Mouse (Mus musculus): Measurements from ENCODE around the gene Smco2. TPM values are rescaled to one million over a fixed set of nuclear protein-coding genes. Genes with fewer than 3 reads are reported as not detected.
"Not testable (repeated sequence)": the region's sequence is repeated elsewhere in the genome, so short reads cannot be mapped to it uniquely, and the experiment has no call there.

Gene Smco2
- polyA plus RNA-seq, 1 experiment from 2014 or later, result not detected

DNA sequence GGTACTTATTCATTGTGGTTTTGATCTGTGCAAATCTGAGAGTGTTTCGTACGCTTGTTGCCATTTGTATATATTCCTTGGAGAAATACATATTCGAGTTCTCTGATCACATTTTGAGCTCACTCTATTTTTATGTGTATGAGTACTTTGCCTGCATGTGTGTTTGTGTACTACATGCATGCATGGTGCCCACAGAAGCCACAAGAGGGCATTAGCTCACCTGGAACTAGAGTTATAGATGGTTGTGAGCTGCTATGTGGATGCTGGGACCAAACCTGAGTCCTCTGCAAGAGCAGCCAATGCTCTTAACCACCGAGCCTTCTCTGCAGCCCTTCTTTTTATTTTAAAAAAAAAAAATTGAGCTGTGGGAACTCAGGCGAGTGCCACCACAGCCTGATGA, 11.5 kb upstream of the Smco2 start:
- WGBS, result 91% methylated on average over 5 of the region's 5 CpGs
- H3K36me3 ChIP-seq, result no peaks in the 10 kb centered on the region
- H3K9ac ChIP-seq, result no peak overlapping the region
- H3K4me3 ChIP-seq, result no peak overlapping the region
- H3K27ac ChIP-seq, result no peak overlapping the region
- no peak for ATAC-seq (ENCODE audit: low FRiP score)
- H3K9me3 ChIP-seq (replicated peaks), result no peaks in the 10 kb centered on the region
- peaks cover 3% of the 10 kb centered on the region; the same call in 1 of the 2 replicates for H3K4me1 ChIP-seq
- no peak overlapping the region for H3K4me2 ChIP-seq (replicated peaks)
- no peaks in the 10 kb centered on the region for H3K27me3 ChIP-seq

DNA sequence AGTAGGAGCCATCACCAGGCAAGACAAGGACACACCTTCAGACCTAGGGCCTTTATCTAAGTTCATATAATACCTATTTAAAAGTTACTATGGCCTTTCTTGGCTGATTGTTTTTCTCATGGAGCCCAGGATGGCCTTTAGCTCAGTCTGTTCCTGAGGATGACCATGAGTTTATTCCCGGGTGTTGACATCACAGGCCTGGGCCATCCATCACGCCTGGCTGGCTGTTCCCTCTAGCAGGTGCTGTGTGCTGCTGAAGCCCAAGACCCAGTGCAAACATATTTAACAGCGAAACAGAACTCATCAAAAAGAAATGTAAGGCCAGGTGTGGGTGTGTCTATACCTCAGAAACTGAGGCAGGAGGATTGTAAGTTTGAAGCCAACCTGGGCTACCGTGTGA, 11.0 kb upstream of the Smco2 start:
- Histone ChIP-seq H3K4me3 (no peak overlapping the region), H3K9me3 (replicated peaks) (no peaks in the 10 kb centered on the region), H3K27me3 (no peaks in the 10 kb centered on the region), H3K4me2 (replicated peaks) (no peak overlapping the region), H3K27ac (no peak overlapping the region), H3K4me1 (peaks cover 3% of the 10 kb centered on the region; the same call in 1 of the 2 replicates), H3K36me3 (no peaks in the 10 kb centered on the region), H3K9ac (no peak overlapping the region)
- no peak for ATAC-seq (ENCODE audit: low FRiP score)
- 87% methylated on average over 4 of the region's 4 CpGs for WGBS

DNA sequence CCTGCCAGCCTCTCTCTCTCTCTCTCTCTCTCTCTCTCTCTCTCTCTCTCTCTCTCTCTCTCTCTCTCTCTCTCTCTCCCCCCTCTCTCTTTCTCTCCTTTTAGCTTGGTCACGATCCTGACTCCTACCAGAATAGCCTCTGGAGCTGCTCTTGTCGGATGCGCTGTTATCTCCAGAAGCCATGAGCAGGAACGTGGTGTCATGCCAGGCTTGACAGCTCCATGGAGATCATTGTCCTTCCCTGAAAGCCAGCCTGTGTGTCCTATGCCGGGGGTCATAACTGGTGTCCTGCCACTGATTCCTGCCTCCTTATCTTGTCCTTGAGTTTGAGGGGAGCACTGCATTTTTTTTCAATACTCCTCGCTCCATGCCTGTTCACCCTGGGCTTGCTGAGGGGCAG, 5.0 kb upstream of the Smco2 start:
- Histone ChIP-seq H3K9ac (no peak overlapping the region), H3K4me1 (no peaks in the 10 kb centered on the region), H3K27ac (no peak overlapping the region), H3K4me2 (replicated peaks) (no peak overlapping the region), H3K4me3 (no peak overlapping the region), H3K36me3 (no peaks in the 10 kb centered on the region), H3K9me3 (replicated peaks) (no peaks in the 10 kb centered on the region), H3K27me3 (no peaks in the 10 kb centered on the region)
- ATAC-seq (ENCODE audit: low FRiP score), result no peak
- WGBS, result 78% methylated on average over 6 of the region's 6 CpGs

DNA sequence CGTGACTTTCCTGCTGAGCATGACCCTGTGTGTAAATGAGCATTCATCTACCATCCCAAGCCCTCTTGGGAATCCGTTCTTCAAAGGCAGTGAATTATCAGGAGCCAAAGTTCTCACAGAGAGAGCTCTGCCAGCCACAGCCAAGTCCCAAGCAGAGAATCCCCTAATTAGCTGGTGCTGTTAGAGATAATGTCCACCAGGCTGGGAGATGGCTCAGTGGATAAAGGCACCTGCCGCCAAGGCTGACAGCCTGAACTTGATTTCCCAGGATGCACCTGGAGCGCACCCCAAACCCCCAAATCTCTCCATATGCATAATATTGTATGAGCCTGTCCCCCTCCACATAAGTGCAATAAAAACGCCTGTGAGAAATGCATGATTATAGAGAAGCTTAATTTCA, 4.6 kb upstream of the Smco2 start:
- no peak for ATAC-seq (ENCODE audit: low FRiP score)
- no peaks in the 10 kb centered on the region for H3K4me1 ChIP-seq
- H3K4me2 ChIP-seq (replicated peaks), result no peak overlapping the region
- no peaks in the 10 kb centered on the region for H3K36me3 ChIP-seq
- no peak overlapping the region for H3K27ac ChIP-seq
- H3K9ac ChIP-seq, result no peak overlapping the region
- WGBS, result 75% methylated on average over 5 of the region's 5 CpGs
- H3K27me3 ChIP-seq, result no peaks in the 10 kb centered on the region
- H3K4me3 ChIP-seq, result no peak overlapping the region
- no peaks in the 10 kb centered on the region for H3K9me3 ChIP-seq (replicated peaks)

DNA sequence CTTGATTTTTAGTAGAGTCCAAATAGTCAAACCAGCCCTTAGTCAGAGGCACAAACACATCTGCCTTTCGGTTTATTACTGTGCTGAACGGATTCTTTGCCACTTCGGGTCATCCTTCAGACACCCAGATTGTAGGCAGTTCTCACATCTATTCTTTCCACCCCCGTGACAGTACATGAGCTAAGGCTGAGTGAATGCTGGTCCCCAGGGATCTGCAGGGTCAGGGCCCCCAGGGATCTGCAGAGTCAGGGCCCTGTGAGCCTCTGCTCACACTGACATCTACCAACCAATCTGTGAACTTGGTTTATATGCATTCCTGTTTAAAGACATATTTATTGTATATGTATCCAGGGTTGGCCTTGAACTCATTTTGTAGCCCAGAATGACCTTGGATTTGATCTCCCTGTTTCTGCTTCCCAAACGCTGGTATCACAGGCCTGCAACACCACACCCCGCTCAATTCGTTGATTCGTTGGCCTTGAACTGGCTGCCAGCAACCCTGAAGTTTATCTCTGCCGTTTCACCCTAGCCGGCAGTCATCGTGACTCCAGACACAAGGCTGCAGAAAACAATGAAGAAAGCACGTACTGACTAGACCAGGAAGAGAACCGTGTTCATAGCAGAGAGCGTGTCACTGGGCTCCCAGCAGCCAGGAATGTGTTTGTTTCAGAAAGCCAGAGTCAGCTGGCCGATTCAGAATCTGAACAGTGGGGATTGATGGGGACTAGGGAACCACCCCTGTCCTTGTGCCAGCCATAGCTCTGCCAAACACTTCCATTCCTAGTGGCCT, 3.7 kb upstream of the Smco2 start:
- Histone ChIP-seq H3K27ac (no peak overlapping the region), H3K9me3 (replicated peaks) (no peaks in the 10 kb centered on the region), H3K4me2 (replicated peaks) (no peak overlapping the region), H3K27me3 (no peaks in the 10 kb centered on the region), H3K4me3 (no peak overlapping the region), H3K4me1 (no peaks in the 10 kb centered on the region), H3K9ac (no peak overlapping the region), H3K36me3 (no peaks in the 10 kb centered on the region)
- 76% methylated on average over 15 of the region's 15 CpGs for WGBS
- ATAC-seq (ENCODE audit: low FRiP score), result no peak

DNA sequence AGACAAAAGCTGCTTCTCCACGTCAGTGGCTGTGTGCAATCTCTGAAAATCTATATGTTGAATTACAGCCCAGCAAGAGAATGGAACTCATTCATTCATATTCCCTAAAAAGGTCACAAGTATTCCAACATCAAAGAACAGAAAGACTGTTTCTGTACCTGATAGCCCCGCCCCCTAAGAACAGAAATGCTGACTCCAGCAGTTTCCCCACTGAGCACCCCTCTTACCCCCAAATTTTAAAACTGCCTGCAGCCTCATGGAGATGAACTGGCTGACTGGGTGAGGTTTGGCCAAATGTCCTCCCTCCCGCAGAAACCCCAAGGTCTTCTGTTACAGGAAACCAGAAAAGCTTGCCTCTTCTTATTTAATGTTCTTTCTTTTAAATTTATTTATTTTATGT, 2.5 kb upstream of the Smco2 start:
- H3K27ac ChIP-seq, result no peak overlapping the region
- no peaks in the 10 kb centered on the region for H3K9me3 ChIP-seq (replicated peaks)
- no peak for ATAC-seq (ENCODE audit: low FRiP score)
- H3K4me2 ChIP-seq (replicated peaks), result no peak overlapping the region
- H3K4me3 ChIP-seq, result no peak overlapping the region
- no peaks in the 10 kb centered on the region for H3K4me1 ChIP-seq
- no peak overlapping the region for H3K9ac ChIP-seq
- no peaks in the 10 kb centered on the region for H3K36me3 ChIP-seq
- 71% methylated on average over 3 of the region's 3 CpGs for WGBS
- H3K27me3 ChIP-seq, result no peaks in the 10 kb centered on the region

DNA sequence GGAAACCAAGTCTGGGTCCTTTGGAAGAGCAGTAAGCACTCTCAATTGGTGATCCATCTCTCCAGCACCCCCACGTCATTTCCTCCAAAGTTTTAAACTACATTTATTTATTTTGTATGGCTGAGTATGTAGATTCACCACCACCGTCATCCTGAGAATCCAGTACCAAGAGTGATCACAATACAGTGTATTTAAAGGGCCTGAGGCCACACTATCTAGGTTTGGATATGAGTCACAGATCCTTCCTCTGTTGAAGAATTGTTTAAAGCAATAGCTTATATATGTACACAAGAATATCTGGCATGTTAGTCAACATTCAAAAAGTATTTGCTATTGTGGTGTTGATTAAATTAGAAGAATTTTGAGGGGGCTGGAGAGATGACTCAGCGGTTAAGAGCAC, 1.6 kb upstream of the Smco2 start:
- WGBS, result 79% methylated on average over 3 of the region's 3 CpGs
- H3K4me3 ChIP-seq, result no peak overlapping the region
- no peaks in the 10 kb centered on the region for H3K4me1 ChIP-seq
- H3K4me2 ChIP-seq (replicated peaks), result no peak overlapping the region
- no peak overlapping the region for H3K9ac ChIP-seq
- H3K36me3 ChIP-seq, result no peaks in the 10 kb centered on the region
- ATAC-seq (ENCODE audit: low FRiP score), result no peak
- H3K9me3 ChIP-seq (replicated peaks), result no peaks in the 10 kb centered on the region
- no peak overlapping the region for H3K27ac ChIP-seq
- H3K27me3 ChIP-seq, result no peaks in the 10 kb centered on the region

DNA sequence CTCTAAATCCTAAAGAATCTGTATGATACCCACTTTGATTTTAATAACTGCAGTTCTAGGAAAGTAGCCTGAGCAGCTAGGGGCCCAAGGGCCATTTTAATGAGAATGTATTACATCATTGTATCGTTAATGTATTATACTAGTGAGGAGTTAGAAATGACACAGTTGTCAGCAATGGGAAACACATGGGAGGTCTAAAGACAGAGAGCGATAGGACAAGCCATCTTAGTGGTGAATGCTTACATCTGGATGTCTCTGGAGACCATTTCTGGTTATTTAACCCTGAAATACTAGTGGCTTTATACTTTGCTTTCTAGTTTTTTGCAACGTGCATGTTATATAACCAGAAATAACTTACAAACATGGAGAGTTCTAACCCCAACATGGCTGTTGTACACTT, 2.0 kb downstream of the Smco2 start:
- 82% methylated on average over 3 of the region's 3 CpGs for WGBS
- Histone ChIP-seq H3K4me1 (no peaks in the 10 kb centered on the region), H3K36me3 (no peaks in the 10 kb centered on the region)

DNA sequence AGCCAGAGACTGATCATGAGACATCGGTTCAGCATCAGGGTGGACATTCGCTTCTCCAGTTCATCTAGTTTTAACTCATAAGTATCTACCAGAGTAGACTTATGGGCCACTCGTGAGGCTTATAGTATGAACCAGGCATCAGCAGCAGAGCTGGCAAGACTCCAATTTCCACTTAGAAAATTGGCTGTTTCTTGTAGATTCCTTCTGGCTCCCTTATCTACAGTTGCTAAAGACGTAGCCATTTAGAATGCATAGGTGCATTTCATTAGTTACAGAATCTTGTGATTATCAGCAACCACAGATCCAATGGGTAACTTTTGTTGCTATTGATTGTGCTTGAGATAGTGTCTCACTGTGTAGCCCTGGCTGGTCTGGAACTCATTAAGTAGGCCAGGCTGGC, 2.8 kb downstream of the Smco2 start:
- ATAC-seq (ENCODE audit: low FRiP score), result no peak
- 89% methylated on average over 4 of the region's 4 CpGs for WGBS

More for the DNA sequence above, 2.0 kb downstream of the Smco2 start:
- Histone ChIP-seq H3K27me3 (no peaks in the 10 kb centered on the region), H3K4me3 (no peak overlapping the region), H3K4me2 (replicated peaks) (no peak overlapping the region), H3K9ac (no peak overlapping the region), H3K27ac (no peak overlapping the region), H3K9me3 (replicated peaks) (no peaks in the 10 kb centered on the region)
- ATAC-seq (ENCODE audit: low FRiP score), result no peak

DNA sequence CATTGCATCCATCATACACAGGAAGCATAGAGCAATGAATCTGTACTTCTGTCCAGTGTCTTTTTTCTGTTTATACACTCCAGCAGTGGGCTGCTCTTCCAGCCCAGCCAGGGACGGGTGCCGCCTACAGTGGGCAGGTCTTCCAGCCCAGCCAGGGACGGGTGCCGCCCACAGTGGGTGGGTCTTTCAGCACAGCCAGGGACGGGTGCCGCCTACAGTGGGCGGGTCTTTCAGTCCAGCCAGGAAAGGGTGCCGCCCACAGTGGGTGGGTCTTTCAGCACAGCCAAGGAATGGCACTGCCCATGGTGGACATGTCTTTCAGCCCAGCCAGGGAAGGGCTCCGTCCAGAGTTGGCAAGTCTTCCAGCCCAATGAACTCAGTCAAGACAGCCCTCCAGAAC, 5.3 kb downstream of the Smco2 start:
- Histone ChIP-seq H3K27me3 (no peaks in the 10 kb centered on the region), H3K4me3 (no peak overlapping the region), H3K27ac (no peak overlapping the region), H3K9me3 (replicated peaks) (no peaks in the 10 kb centered on the region), H3K9ac (no peak overlapping the region), H3K4me2 (replicated peaks) (no peak overlapping the region), H3K36me3 (no peaks in the 10 kb centered on the region), H3K4me1 (no peaks in the 10 kb centered on the region)
- no peak for ATAC-seq (ENCODE audit: low FRiP score)
- WGBS, result 94% methylated on average over 9 of the region's 9 CpGs

More for the DNA sequence above, 2.8 kb downstream of the Smco2 start:
- H3K4me2 ChIP-seq (replicated peaks), result no peak overlapping the region
- H3K4me3 ChIP-seq, result no peak overlapping the region
- no peaks in the 10 kb centered on the region for H3K36me3 ChIP-seq
- no peak overlapping the region for H3K9ac ChIP-seq
- no peaks in the 10 kb centered on the region for H3K9me3 ChIP-seq (replicated peaks)
- H3K4me1 ChIP-seq, result no peaks in the 10 kb centered on the region
- H3K27ac ChIP-seq, result no peak overlapping the region
- H3K27me3 ChIP-seq, result no peaks in the 10 kb centered on the region

DNA sequence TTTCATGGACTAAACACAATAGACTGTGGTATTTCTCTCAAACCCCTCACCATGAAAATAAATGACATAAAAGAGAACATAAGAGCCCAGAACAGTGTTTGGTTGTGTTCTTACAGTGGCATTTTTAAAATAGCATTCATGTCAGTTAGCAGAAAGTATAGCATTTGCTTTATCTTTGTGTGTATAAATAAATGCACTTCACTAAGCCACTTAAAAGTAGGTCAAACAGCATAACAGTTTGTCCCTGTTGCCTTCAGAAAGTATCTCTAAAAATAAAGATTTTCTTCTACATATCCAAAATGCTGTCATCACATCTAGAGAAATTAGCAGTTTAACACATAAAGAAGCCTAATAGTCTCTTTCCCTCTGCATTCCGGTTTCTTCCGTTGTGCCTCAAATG, 7.5 kb downstream of the Smco2 start:
- Histone ChIP-seq H3K4me3 (no peak overlapping the region), H3K9ac (no peak overlapping the region), H3K36me3 (no peaks in the 10 kb centered on the region), H3K4me2 (replicated peaks) (no peak overlapping the region), H3K27ac (no peak overlapping the region), H3K4me1 (no peaks in the 10 kb centered on the region), H3K9me3 (replicated peaks) (no peaks in the 10 kb centered on the region), H3K27me3 (no peaks in the 10 kb centered on the region)
- no peak for ATAC-seq (ENCODE audit: low FRiP score)
- WGBS, result 96% methylated on average over 2 of the region's 2 CpGs

DNA sequence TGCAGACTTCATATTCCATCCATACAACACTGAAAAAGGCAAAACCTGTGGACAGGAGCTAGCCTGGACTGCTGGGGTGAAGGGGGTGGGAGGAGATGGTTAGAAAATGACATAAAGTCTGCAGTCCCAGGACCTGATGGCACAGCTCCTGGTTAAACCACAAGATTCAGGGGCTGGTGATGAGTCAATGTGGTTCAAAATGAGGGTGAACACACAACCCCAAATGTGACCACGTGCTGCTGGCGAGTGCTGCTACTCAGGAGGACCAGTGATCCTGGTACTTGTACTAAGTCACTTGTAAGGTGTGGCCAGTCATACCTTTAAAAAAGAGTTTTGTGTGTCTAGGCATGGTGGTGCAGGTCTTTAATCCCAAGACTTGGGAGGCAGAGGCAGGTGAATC, 13.2 kb downstream of the Smco2 start:
- Histone ChIP-seq H3K36me3 (no peaks in the 10 kb centered on the region), H3K27ac (no peak overlapping the region), H3K27me3 (no peaks in the 10 kb centered on the region), H3K9ac (no peak overlapping the region), H3K4me3 (no peak overlapping the region), H3K4me1 (no peaks in the 10 kb centered on the region), H3K9me3 (replicated peaks) (no peaks in the 10 kb centered on the region), H3K4me2 (replicated peaks) (no peak overlapping the region)
- ATAC-seq (ENCODE audit: low FRiP score), result no peak
- WGBS, result 94% methylated on average over 2 of the region's 2 CpGs

DNA sequence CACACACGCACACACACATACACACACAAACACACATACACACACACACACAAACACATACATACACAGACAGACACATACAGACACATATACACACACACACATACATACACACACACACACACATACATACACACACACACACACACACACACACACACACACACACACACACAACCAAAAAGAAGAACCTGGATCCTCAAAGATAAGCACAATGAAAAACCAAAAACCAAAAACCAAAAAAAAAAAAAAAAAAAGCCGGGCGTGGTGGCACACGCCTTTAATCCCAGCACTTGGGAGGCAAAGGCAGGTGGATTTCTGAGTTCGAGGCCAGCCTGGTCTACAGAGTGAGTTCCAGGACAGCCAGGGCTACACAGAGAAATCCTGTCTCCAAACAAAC, 14.5 kb downstream of the Smco2 start:
- not testable (repeated sequence) for H3K9me3 ChIP-seq (replicated peaks); H3K36me3 ChIP-seq; ATAC-seq (ENCODE audit: low FRiP score); H3K4me2 ChIP-seq (replicated peaks); H3K4me1 ChIP-seq; H3K27me3 ChIP-seq; H3K9ac ChIP-seq; H3K27ac ChIP-seq; H3K4me3 ChIP-seq
- 93% methylated on average over 2 of the region's 5 CpGs for WGBS
